Mouse (Mus musculus): ENCODE results near the gene Aym1.
A peak's percentile ranks its signal among the peaks of the same experiment; 100 is the strongest.
"Not testable (repeated sequence)": the region's sequence is repeated elsewhere in the genome, so short reads cannot be mapped to it uniquely, and the experiment has no call there.

Aym1 gene

DNA sequence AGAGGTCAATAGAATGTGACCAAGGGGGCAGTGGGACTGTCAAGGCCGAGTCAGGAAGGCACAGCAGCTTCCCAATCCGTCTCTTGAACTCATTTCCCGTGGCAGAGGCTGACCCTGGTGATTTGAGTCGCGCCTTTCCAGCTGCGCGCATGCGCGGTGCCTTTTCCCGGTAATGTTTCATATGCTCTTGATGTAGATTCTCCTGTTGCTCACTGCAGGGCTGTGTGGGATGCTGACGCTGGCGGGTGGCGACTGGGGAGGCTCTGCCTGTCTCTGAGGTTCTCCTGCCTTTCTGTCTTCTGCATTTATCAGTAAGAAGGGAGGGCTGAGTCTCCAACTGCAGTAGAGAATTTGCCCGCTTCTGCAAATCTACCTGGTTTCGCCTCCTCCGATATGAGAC is 2.8 kb upstream of the Aym1 start:
- no peak for DNase-seq (ENCODE audit: low spot score)

- DNase-seq (ENCODE audit: low spot score) = no peak
These were observed 562 bp downstream of the Aym1 start for GRCm38 (mm10) chr5:113357656-113358055.

DNA sequence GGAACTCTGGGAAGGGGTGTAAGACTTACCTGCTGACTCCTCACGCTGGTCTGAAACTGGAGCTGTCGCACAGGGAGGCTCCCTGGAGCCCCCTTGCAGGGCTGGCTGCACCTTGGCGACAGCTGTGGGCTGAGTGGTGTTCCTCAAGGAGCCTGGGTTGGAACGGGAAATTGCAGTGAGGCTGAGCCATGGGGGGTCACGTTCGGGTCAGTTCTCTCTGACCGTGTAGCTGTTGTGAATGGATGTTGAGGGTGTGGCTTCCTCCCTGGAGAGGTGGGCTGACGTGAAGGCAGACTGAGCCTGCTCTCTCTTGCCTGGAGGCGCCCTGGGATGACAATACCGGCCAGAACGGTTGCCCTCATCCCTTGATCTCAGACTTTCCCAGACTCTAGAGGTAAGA is 1.7 kb downstream of the Aym1 start:
- no peak for DNase-seq (ENCODE audit: low spot score)

DNA sequence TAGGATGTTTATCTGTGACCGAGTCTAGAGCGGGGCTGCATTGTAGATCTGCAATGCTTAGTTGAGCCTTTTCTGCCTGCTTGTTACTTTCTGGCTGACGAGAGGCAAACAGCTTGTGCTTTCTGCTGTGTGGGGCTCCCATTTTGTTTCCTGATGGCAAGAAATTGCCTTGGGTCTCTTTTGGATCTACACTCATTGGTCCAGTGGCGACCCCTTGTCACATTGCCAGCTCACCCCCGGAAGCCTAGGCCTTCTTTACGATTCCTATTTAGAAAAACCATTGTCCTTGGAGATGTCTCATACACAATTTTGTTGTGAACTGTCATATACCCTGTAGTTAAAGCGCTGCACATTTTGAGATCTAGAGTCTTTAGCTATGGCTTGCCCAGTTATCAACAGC is 4.2 kb downstream of the Aym1 start:
- no peak for DNase-seq (ENCODE audit: low spot score)

DNA sequence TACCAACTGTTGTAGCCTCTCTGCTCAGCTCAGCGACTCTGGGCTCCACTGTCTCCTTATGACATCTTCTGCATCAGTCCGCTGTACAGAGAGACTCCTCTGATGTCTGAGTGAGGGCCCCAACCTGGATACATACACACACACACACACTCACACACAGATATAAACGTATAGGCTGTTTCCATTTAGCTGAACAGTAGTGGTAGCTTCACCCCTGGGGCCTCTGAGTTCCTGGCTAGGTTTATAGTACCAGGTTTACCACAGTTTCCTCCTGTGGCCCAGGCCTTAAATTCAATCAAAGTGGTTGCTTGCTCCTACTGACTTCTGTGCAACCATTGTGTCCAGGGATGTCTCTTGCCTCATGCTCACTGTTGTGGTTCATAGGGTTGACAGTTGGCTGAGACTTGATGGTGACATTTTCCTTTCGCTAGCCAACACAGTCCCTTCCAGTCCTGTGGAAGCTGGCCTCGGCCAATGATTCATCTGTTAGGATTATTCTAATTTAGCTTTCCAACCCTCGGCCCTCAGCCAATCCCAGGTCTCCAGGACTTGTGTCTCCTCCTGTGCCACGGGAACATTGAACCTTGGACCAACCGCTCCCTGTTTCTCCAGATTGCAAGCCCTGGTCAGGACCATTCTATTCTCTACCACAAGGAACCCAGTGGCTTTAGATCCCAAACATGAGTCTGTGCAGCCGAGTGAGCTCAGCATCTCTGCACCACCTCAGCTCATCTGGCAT is 5.3 kb downstream of the Aym1 start:
- no peak for DNase-seq (ENCODE audit: low spot score)

DNA sequence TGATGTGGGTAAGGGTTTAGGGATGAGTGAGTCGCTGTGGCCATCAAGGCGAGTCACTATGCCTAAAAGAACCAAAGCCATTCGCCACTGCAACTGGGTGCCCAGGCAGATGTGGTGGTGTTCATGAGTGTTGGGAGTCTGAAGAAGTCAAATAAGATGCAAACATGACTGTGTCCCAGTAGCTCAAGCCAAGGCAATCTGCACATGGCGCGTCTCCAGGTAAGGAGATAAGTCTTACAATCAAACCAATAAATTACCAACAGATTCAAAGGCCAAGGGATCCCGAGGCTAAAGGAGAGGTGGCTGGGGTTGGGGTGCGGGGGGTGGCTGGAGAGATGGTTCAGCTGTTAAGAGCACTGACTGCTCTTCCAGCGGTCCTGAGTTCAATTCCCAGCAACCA is 6.1 kb downstream of the Aym1 start:
- DNase-seq (ENCODE audit: low spot score) = no peak

- DNase-seq (ENCODE audit: low spot score) = peak; percentile 84
These were observed 8.8 kb downstream of the Aym1 start for GRCm38 (mm10) chr5:113365921-113366320.

DNA sequence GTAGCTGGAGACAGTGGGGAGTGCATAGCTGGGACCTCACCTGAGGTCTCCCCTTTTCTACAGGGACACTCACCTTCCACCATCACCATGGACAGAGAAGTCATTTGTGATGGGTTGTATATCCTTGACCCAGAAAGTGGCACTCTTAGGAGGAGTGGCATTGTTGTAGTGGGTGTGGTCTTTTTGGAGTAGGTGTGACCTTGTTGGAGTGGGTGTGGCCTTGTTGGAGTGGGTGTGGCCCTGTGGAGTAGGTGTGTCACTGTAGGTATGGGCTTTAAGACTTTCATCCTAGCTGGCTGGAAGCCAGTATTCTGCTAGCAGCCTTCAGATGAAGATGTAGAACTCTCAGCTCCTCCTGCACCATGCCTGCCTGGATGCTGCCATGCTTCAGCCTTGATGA is 10.6 kb downstream of the Aym1 start:
- not testable (repeated sequence) for DNase-seq (ENCODE audit: low spot score)

DNA sequence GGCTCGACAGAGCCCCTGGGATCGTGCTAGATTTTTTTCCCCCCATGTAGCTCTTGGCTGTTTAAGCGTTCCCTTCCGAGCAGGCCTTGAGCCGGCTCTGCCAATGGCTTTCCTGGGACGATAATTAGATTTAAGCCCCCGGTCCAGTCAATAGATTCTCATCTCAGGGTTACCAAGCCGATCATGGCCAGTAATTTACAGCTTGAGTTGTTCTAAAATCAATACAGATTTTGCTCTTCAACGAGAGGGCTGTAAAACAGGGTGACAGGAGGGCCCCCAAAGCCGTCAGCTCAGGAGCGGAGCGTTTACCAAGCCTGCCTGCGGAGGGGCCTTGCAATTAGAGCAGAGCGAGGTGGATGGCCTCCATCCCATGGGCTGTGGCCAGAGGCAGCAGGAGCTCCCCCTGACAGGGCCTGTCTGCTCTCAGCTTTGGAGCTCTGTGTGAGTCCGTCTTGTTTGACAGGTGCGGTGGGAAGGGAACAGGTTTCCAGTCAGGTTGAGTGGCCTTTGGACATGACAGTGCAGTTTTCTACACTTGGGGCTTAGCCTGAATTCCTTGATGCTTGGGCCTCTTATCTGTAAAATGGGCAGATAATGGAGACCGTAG is 12.3 kb downstream of the Aym1 start:
- DNase-seq (ENCODE audit: low spot score) = no peak

DNA sequence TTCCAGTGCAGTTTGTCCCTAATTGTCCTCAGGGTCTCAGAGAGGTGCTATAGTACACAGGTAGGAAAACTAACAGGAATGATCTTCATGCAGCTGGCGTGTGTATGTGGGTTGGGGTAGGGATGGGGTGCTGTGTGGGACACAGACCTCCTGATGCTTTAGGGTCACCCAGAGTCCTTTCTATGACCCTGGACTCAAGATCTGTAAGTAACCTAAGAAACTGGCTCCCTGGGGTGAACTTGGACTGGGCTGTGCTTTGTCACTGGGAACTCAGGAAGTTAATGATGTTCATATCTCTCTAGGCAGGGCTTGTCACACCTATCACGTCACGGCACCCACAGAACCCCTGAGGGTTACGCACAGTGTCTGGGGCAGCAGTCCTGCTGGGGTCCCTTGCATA is 15.4 kb downstream of the Aym1 start:
- DNase-seq (ENCODE audit: low spot score) = no peak

- DNase-seq (ENCODE audit: low spot score) = peak; percentile 59
These were observed 16.2 kb downstream of the Aym1 start for GRCm38 (mm10) chr5:113372995-113373950.

DNA sequence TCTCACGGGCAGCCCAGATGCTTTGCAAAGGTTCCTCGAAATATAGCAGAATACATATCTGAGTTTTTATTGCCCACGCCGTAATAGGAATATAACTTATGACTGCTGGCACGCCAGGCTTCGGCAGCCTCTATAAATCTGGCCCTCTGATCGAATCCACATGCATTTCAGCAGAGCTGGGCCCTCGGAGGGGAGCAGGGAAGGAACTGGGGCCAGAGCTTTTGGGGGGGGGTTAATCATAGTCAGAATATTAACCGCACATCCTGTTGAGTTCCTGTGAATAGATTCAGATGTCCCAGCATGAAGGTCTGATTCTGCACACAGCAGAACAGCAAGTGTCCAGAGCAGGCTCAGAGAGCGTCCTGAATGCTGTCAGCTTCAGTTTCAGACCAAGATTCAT is 17.2 kb downstream of the Aym1 start:
- DNase-seq (ENCODE audit: low spot score) = no peak

GRCm38 (mm10) chr5:113375783-113376182 is 18.7 kb downstream of the Aym1 start:
- DNase-seq (ENCODE audit: low spot score) = peak; percentile 54

DNA sequence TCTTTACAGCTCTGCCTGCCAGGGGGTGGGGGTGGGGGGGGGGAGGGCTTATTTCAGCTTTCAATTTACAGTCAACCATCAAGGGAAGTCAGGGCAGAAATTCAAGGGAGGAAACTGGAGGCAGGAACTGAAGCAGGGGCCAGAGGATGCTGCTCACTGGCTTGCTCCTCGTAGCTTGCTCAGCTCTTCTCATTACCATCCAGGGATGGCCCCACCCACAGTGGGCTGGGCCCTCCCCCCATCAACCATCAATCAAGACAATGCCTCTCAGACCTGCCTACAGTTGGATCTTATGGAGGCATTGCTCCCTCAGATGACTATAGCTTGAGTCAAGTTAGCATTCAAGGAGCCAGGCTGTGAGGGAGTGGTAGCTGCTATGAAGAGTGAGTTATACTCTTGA is 19.2 kb downstream of the Aym1 start:
- DNase-seq (ENCODE audit: low spot score) = no peak

DNA sequence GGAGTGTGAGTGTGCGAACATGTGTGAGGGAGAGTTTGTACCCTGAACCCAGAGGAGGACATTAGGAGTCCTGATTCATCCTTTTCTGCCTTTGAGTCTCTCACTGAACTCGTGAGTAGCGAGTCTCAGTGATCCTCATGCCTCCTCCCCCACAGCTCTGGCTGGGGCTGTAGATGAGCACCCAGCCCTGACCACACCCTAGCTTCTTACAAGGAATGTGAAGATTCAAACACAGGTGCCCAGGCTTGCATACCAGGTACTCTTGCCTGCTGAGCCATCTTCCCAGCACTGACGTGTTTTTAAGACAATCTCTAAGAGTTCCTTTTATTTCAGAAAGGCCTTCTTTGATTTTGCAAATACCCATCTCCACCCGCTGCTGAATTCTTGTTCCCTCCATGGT is 22.3 kb downstream of the Aym1 start:
- no peak for DNase-seq (ENCODE audit: low spot score)

GRCm38 (mm10) chr5:113380553-113380952 is 23.5 kb downstream of the Aym1 start:
- no peak for DNase-seq (ENCODE audit: low spot score)

- DNase-seq (ENCODE audit: low spot score) = no peak
These were observed 25.5 kb downstream of the Aym1 start for GRCm38 (mm10) chr5:113382580-113382979.

GRCm38 (mm10) chr5:113393766-113394165 is 36.7 kb downstream of the Aym1 start:
- peak; percentile 31 for DNase-seq (ENCODE audit: low spot score)

- no peak for DNase-seq (ENCODE audit: low spot score)
These were observed 39.3 kb downstream of the Aym1 start for GRCm38 (mm10) chr5:113396286-113396934.

GRCm38 (mm10) chr5:113397443-113398317 is 40.6 kb downstream of the Aym1 start:
- DNase-seq (ENCODE audit: low spot score) = no peak

DNA sequence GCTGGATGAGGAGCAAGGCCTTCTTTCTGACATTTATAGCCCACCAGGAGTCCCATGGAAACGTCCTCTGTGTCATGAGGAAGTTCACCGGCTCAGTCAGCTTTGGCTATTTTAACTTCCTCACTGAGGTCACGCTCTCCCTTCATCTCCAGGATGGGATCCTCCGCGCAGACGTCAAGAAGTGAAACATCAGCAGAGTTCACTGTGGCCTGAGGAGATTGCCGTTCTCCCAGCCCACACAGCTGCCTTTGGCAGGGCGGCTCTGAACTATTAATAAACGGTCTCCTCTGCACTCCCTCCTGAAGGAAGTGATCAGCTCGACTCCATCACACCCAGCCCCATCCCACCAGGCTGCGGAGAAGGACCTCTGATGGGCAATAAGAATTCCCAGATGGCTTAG is 45.6 kb downstream of the Aym1 start:
- DNase-seq (ENCODE audit: low spot score) = no peak
